Mouse (Mus musculus) lung, postnatal 0 days (tissue): ENCODE results near the gene Ptges3.

ENCODE experiments used
- CTCF ChIP-seq: IDR thresholded peaks from 2 replicates; pipeline ENCODE4 v1.5.1; 2016; ENCODE audit warnings: antibody characterized with exemption, mild to moderate bottlenecking
- EP300 ChIP-seq: IDR thresholded peaks from 2 replicates; pipeline ENCODE4 v1.6.1; 2016; ENCODE audit warnings: antibody characterized with exemption, mild to moderate bottlenecking, control low read depth

GRCm38 (mm10) chr10:128051589-128051988 lies 7.2 kb upstream of the Ptges3 start:
- TF ChIP-seq EP300 = no peak
- no peak for TF ChIP-seq CTCF
